Mouse (Mus musculus) heart, postnatal 25 days (tissue): ENCODE data around the gene Ndufaf2. TPM values are rescaled to one million over a fixed set of nuclear protein-coding genes. Genes with fewer than 3 reads are reported as not detected.

Experiments used
- DNase-seq: peaks from one replicate; pipeline ENCODE4 v3.0.0; 2022; ENCODE audit warnings: low spot score
- intact Hi-C: fragments of 180-260 bp; cut with DNase I; formaldehyde crosslinking; loops from one replicate; pipeline ENCODE4 v1.15.1; 2025
- total RNA-seq, 2 experiments: library from RNA; stranded (reverse); gene quantifications; 2 replicates each; pipeline ENCODE4 v1.2.3; 2021

The Ndufaf2 gene
- total RNA-seq = 10 to 100 TPM; 23.5 to 26.1 TPM

DNA sequence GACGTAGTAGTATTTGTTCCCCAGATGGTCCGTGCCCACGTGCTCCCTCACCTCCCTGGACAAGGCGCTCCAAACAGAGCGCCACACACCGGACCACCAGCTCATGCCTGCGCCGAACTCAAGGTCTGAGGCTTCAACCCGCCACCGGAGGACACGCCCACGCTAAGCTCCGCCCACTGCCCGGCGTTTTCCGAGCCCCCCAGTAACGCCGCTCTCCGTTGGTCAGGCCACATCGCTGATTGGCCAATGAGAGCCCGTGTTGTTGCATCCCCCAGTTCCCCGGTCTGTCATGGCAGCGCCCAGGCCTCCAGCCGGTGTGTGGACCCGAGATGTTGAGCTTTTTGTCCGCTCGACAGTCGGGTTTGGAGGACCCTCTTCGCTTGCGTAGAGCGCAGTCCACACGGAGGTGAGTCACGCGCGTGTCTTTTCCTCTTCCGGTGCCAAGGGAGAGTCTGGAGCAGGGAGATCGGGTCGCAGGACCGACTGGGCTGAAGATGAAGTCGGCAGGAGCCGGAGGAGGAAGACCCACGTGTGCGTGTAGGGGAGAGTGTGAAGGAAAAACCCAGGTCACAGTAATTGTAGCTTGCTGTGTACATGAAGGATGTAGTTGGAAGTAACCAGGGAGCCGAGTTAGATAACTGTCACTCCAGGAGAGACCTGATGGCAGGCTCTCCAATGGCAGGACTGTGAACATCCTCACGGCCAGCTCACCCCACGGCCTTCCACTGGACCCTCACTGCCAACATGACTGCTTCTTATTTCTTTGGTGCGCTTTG, at the start of gene Ndufaf2, which contains the start of gene Ercc8:
Ndufaf2 (minus strand) TSS at position 159 of the 776 bp plus-strand sequence.
Ercc8 (plus strand) TSS at position 267 of the 776 bp plus-strand sequence.
- intact Hi-C loops = loop anchor here (10.0 kb wide), 2 partner anchors 274 to 484 kb away; no protein-coding TSS in a partner anchor
- peak; percentile 88 for DNase-seq

DNA sequence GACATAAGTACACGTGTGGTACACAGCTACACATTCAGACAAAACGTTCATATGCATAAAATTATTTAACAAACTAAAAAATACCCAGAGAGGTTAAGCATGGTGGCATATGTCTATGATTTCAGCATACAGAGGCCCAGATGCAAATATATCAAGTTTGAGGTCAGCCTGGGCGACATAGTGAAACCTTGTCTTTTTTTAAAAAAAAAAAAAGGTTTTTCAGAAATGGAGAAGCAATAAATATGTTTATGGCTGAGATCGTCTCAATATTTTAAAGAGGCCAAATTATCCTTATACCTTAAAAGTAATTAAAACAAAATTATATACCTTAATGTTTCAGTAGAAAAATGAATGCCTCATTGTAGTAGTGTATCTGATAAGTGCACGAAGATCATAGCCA, 49.7 kb upstream of the Ndufaf2 start:
- DNase-seq = no peak
- intact Hi-C loops = no loop called here

DNA sequence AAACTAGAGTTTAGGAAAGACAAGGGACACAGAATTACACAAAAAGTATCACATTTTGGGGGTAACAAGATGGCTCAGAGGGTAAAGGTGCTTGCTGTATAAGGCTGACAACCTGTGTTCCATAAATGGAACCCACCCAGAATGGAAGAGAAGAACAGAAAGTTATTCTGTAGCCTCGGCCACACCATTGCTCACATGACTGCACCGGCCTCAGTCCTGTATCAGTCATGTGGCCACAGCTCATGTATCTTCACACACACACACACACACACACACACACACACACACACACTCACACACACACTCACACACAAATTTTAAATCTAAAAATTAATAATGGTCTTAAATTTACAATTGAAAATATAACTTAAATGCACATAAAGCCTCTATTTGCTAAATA, 49.0 kb upstream of the Ndufaf2 start:
- intact Hi-C loops = no loop called here
- DNase-seq = no peak

DNA sequence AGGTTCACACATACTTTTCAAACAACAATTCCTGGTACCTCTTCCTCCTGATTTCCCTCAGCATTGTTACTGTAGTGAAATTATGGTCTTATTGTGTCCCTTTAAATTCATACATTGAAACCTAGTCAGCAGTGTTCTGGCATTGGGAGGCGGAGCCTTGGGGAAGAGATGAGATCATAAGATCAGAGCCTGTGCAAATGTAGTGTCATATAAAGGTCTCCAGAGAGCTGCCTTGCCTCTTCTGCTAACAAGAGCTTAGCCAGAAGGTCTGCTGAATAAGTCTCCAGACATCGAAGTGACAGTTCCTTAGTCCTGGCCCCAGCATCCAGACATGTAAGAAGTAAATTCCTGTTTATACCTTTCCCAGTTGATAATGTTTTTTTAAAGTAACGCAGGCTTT, 46.4 kb upstream of the Ndufaf2 start:
- intact Hi-C loops = no loop called here
- DNase-seq = no peak

DNA sequence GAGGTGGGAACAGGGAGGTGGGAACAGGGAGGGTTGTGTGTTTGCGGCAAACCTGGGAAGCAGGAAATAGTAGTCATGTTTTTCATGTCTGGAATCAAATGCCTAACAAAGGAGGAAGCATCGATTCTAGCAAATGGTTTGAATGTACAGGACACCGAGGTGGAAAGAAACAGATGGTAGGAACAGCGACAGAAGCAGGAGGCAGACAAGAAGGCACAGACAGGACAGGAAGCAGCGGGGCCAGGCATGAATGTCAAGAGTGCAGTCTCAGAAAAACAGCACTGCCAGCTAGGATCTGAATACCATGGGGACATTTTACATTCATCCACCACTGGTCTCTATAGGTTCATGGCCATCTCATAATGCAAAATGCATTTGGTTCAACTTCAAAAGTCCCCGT, 37.1 kb upstream of the Ndufaf2 start:
- intact Hi-C loops = no loop called here
- no peak for DNase-seq

DNA sequence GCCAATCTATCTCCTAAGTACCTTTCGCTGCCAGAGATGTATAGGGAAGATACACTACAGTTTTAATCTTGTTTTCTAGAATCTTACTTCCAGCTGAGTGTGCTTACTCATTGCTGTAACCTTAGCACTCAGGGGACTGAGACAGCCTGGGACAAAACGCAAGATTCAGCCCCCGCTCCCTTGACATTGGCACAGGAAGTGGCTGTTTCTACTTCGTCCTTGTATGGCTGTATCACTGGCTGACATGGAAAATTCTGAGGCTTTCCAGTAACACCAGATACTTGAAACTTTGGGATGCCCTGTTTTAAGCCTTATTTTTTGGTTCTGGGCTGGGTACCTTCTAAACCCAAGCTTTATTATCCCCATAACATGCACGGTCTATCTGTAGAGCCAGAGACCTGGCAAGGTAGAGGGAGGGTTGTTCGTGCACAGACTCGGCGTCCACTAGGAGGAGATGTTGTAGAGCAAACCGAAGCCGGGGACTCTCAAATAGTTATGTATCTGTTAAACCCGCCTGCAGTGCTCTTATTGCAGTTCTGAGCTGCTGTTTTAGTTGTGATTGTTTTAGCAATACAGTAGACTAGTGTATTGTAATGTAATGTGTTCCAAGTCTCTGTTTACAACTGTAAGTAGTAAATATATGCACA, 32.8 kb upstream of the Ndufaf2 start:
- DNase-seq = no peak
- intact Hi-C loops = loop anchor here (1.0 kb wide), 1 partner anchor 138 kb away; no protein-coding TSS in a partner anchor

DNA sequence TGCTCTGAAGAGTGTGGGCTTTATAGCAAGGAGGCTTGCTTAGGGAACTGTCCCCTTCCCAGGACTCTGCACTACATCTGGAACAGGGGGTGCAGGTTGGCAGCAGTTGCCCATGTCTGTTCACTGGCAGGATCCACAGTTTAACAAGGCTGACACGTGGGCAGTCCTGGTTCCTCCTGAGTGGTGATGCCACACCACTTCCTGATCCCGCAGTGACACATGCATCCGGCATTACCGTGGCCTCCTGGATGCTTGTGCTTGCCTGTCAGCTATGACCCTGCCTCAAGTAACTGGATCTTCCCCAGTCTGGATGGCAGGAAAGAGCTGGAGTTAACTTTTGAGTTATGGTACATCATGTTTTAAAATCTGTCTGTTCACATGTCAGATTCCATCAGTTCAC, 29.6 kb upstream of the Ndufaf2 start:
- intact Hi-C loops = no loop called here
- no peak for DNase-seq

DNA sequence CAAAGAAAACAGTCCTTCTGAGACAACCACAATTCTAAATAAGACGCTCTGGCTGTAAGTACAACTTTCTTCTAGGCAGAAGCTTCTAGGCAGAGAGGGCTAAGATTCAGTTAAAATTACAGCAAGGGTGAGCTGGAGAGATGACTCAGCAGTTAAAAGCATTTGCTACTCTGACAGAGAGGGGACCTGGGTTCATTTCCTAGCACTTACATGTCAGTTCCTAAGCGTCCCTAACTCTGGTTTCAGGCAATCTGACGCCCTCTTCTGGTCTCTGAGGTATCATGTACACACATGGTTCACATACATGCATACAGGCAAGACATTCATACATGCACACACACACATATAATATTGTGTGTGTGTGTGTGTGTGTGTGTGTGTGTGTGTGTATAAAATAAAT, 27.1 kb upstream of the Ndufaf2 start:
- intact Hi-C loops = no loop called here
- no peak for DNase-seq

DNA sequence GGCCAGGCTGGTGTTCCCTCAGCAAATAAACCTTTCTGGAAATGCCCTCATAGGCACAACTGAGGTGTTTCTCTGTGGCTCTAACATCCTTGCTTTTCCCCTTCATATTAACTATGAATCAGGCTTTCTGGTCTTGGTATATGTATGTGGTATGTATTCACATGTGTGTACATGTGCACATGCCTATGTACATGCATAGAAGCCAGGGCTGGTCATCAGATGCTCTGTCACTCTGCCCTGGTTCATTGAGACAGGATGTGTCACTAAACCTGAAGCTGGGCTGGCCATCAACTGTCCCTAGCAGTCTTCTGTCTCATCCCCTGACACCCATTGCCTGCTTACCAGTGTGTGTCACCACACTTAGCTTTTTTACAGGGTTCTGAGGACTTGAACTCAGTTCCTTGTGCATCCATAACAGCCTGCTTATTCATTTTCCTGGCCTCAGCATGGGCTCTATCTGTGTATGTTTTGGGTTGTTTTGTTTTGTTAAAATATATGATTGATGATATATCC, 26.4 kb upstream of the Ndufaf2 start:
- DNase-seq = no peak
- intact Hi-C loops = no loop called here

DNA sequence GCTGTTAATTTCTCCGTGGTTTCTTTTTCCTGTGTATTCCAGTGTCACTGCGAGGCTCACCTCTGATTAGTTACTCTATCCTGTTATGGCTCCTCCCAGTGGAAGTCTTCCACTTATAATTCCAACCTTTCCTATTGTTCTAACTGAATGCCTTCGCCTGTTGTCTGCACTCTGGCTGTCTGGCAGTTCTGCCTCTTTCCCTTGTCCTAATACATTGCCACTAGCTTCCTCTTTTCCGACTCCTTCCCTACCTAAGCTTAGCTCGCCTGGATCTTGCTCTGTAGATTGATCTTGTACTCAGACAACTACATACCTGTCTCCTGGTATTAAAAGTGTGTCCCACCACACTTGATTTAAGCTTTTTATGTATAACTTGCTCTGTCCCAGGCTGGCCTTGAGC, 22.4 kb upstream of the Ndufaf2 start:
- no peak for DNase-seq
- intact Hi-C loops = no loop called here

DNA sequence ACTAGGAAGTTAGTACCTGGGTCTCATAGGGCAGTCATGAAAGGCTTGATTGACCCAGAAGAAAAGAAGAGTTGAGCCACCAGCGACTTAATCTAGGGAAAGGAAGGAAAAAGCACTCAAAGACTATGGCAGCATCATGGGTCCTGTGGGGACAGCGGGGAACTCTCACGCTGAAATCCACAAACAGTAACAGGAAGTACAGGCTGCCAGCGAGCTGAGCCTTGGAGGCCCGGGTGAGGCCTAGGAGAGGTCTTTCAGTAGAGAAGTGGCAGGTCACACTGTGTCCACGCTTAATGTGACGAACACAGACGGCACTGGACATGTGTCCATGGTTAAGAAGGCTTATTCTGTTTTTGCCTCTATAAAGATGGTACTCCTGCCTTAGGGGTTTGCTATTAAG, 21.2 kb upstream of the Ndufaf2 start:
- intact Hi-C loops = no loop called here

DNA sequence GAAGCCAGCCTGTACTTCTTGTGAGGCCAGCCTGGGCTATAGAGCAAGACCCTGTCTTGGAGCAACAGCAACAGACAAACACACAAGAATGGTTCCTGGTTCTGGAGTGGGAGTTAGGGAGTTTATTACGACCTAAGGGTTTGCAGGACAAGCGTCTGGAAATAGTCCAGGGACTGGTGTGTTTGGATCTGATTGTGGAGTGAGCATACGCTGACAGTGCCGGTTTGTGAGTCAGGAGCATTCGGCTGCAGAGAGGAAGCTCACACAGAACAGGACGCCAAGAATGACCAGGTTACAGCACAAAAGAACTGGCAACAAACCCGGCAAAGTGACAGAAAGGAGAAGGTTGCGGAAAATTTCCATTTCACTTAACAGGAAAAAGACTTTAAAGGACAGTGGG, 12.1 kb upstream of the Ndufaf2 start:
- intact Hi-C loops = no loop called here
- DNase-seq = no peak

More for the DNA sequence above, 21.2 kb upstream of the Ndufaf2 start:
- DNase-seq = no peak

DNA sequence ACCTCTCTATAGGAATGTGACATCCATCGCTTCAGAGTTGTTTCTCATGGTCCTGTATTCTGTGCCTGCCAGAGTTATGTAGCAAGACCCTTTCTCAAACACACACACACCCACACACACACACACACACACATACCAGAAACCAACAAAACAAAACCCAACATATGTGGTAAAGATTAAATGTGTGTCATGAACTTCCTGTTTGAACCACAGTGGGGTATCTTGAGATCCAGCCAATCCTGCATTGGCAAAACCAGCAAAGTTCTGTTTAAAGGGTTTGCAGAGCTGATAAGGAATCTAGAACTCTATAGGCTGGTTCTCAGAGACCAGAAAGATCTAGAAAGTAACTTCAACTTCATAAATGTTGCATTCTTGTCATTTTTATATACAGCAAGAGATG, 11.6 kb upstream of the Ndufaf2 start:
- intact Hi-C loops = no loop called here
- no peak for DNase-seq

DNA sequence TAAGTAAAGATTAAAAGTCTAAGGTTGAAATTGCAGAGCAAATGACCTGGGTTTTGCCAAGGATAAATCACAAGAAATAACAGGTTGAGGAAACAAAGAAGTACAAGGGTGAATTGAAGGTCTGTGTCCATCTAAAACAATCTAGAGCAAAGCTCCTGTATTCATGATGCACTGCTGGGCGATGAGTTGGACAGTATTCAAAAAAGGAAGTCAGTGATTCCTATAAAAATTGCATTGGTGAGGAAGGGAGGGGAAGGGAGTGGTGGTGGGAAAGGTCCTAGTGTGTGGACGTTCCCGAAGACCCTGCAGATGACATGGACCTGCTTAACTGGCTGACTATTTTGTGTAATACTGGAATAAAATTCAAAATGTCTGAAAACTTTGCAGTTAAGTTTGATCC, 6.2 kb upstream of the Ndufaf2 start:
- no peak for DNase-seq
- intact Hi-C loops = loop anchor here (10.0 kb wide), 2 partner anchors 160 to 1050 kb away; no protein-coding TSS in a partner anchor

DNA sequence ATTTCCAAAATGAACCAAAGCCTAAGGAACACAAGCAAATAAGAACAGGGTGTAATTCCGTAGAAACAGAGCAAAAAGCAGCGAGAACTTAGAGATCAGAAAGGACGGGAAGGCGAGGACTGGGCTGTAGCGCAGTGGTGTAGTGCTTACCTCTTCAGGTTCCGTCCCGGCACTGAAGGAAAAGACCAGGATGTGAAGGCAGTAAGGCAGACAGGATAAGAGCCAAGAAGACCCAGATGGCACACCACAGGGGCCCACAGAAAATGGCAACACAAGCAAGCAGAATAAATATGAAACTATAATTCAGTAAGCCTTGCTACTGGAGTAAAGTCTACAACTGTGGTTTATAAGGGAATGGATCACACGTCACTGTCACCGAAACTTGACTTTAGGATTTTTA, 5.5 kb upstream of the Ndufaf2 start:
- intact Hi-C loops = loop anchor here (10.0 kb wide), 2 partner anchors 161 to 1051 kb away; no protein-coding TSS in a partner anchor
- DNase-seq = no peak

DNA sequence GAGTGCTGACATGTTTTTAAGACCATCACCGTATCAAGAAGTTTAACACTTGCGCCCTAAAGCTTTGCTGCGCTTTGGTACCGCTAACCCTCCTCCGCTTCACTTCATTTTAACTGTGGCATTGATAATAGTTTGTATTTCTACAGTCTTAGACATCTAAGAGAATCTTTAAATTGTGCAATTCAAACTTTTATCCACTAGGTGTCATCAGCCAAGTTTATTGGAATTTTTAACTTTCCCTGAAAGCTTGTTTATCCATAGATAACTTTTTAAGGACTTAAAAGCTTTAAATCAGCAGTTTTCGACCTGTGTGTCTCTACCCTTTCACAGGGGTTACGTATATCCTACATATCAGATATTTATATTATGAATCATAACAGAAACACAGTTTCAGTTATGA, 1.5 kb upstream of the Ndufaf2 start:
- DNase-seq = no peak
- intact Hi-C loops = loop anchor here (10.0 kb wide), 4 partner anchors 165 to 1055 kb away; no protein-coding TSS in a partner anchor

DNA sequence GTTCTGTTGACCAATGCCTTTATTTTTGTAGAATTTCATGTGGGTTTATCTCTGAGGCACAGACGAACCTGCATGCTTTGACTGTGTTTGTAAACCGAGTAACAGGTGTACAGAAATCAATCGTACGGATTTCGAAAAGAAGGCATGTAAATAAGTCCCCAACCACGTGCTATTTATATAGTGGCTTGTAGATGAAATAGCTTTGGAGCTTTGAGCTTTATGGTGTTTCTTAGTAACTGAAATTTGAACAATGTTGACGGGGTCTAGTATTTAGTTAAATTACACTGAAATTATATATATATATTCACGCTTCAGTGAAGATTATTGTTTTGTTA, 785 bp upstream of the Ndufaf2 start:
- intact Hi-C loops = loop anchor here (10.0 kb wide), 2 partner anchors 274 to 484 kb away; no protein-coding TSS in a partner anchor
- DNase-seq = no peak

DNA sequence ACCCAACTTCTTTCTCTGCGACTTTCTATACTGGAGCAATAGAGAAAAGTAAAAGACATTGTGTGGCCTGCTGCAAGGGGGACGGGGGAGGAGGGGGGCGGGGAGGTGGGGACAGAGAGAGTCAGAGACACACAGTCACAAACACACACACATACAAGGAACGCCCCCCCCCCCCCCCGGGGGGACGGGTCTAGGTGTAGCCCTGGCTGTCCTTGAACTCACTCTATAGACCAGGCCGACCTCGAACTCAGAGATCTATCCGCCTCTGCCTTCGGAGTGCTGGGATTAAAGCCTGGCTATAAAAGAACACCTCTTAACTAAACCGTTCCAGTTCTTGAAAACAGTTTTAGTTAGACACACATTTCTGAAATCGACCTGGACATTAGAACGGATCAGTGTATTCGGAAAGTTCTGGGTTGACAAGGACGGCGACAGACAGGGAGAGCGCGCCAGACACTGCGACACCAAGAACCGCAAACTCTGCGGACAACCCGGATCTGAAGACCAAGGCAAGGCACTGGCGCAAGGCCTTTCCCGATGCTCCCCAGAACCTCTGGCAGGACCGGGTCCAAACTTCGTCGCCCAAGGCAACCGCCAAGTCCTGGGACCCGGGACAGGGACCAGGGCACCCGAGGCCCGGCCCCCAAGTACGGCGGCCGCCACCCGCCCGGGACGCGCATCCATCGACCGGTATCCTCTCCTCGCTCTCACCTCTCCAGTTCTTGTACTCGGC, 525 bp downstream of the Ndufaf2 start:
- intact Hi-C loops = loop anchor here (10.0 kb wide), 2 partner anchors 273 to 483 kb away; no protein-coding TSS in a partner anchor
- DNase-seq = no peak

DNA sequence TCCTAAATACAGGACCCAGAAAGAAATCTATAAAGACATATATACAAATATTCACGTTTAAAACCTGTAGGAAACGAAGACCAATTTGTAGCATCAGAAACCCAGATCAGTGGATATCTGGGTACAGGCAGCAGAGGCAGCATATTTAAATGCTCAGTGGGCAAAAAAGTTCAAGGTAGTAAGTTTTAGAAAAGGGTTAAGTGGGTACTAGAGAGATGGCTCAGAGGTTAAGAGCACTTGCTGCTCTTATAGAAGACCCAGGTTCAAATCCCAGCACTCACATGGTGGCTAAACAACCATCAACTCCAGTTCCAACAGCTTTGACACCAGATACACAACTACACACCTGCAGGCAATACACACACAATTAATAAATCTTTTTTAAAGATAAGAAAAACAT, 1.3 kb downstream of the Ndufaf2 start:
- DNase-seq = no peak
- intact Hi-C loops = loop anchor here (10.0 kb wide), 2 partner anchors 272 to 482 kb away; no protein-coding TSS in a partner anchor
